In genomic region chr1:177494913-177495542, GRCm38 (mm10) we compare ENCODE assay signal across 11 mouse cellular contexts. TPM values are rescaled to one million over a fixed set of nuclear protein-coding genes. Genes with fewer than 3 reads are reported as not detected.
DNase-seq lines count a peak whose midpoint lies in the region; ATAC-seq and TF ChIP-seq lines count a peak whose summit lies in the region.
"Had no signal": no experiment of that assay in that cellular context is flagged by ENCODE, and none has a peak within 500 bp of the region (broad histone marks: within the 10 kb centered on the region; RNA-seq: fewer than 3 reads in every experiment).

No protein-coding gene starts in this region.

- 0 out of 2 replicates have a peak, but pooled peaks cover 6% of the 10 kb centered on the region for H3K4me1 ChIP-seq in hindbrain, embryonic 14.5 days (replicated peaks; ENCODE audit: control insufficient read depth, insufficient read depth, low read length)
- peaks cover 10% of the 10 kb centered on the region; the same call in 1 of the 2 replicates for H3K4me1 ChIP-seq in hindbrain, embryonic 13.5 days (replicated peaks)
- H3K4me1 ChIP-seq in midbrain, postnatal 0 days (ENCODE audit: insufficient read depth, low read length), result no peaks in the 10 kb centered on the region
- H3K4me1 ChIP-seq in midbrain, embryonic 16.5 days (ENCODE audit: control insufficient read depth, insufficient read depth, low read length), result 0 out of 2 replicates have a peak, but pooled peaks cover 2% of the 10 kb centered on the region
- H3K4me1 ChIP-seq in liver, embryonic 12.5 days, result no peaks in the 10 kb centered on the region
- peaks cover 7% of the 10 kb centered on the region for H3K4me1 ChIP-seq in neural tube, embryonic 15.5 days

- no peaks in the 10 kb centered on the region for H3K9me3 ChIP-seq in hindbrain, embryonic 14.5 days (ENCODE audit: control insufficient read depth, low read length)
- no peaks in the 10 kb centered on the region for H3K9me3 ChIP-seq in hindbrain, embryonic 13.5 days
- H3K9me3 ChIP-seq in midbrain, postnatal 0 days (ENCODE audit: low read length), result no peaks in the 10 kb centered on the region
- H3K9me3 ChIP-seq in midbrain, embryonic 16.5 days (replicated peaks; ENCODE audit: control insufficient read depth, low read length, poor library complexity, severe bottlenecking), result no peaks in the 10 kb centered on the region
- H3K9me3 ChIP-seq in liver, embryonic 12.5 days (replicated peaks), result no peaks in the 10 kb centered on the region
- no peaks in the 10 kb centered on the region for H3K9me3 ChIP-seq in neural tube, embryonic 15.5 days (replicated peaks)
- H3K9me3 ChIP-seq: heart, embryonic 12.5 days had no signal

- no peak overlapping the region for H3K4me3 ChIP-seq in hindbrain, embryonic 14.5 days (replicated peaks; ENCODE audit: low read length)
- H3K4me3 ChIP-seq in hindbrain, embryonic 13.5 days, result no peak overlapping the region
- H3K4me3 ChIP-seq in midbrain, postnatal 0 days (ENCODE audit: low read depth, low read length), result no peak overlapping the region
- no peak overlapping the region for H3K4me3 ChIP-seq in midbrain, embryonic 16.5 days (ENCODE audit: low read depth, low read length)
- H3K4me3 ChIP-seq in liver, embryonic 12.5 days, result no peak overlapping the region
- H3K4me3 ChIP-seq in neural tube, embryonic 15.5 days (replicated peaks), result 0 out of 2 replicates have a peak overlapping the region, but pooled peaks have one; percentile 4
- H3K4me3 ChIP-seq: heart, embryonic 12.5 days had no signal

- no peaks in the 10 kb centered on the region for H3K27me3 ChIP-seq in hindbrain, embryonic 14.5 days (ENCODE audit: control insufficient read depth, insufficient read depth, low read length)
- no peaks in the 10 kb centered on the region for H3K27me3 ChIP-seq in hindbrain, embryonic 13.5 days
- no peaks in the 10 kb centered on the region for H3K27me3 ChIP-seq in midbrain, postnatal 0 days (ENCODE audit: insufficient read depth, low read length)
- no peaks in the 10 kb centered on the region for H3K27me3 ChIP-seq in midbrain, embryonic 16.5 days (ENCODE audit: control insufficient read depth, insufficient read depth, low read depth, low read length)
- H3K27me3 ChIP-seq in liver, embryonic 12.5 days (replicated peaks), result no peaks in the 10 kb centered on the region
- H3K27me3 ChIP-seq in neural tube, embryonic 15.5 days (replicated peaks), result no peaks in the 10 kb centered on the region
- H3K27me3 ChIP-seq: heart, embryonic 12.5 days had no signal

- H3K27ac ChIP-seq in hindbrain, embryonic 14.5 days, result no peak overlapping the region
- H3K27ac ChIP-seq in hindbrain, embryonic 13.5 days, result no peak overlapping the region
- no peak overlapping the region for H3K27ac ChIP-seq in midbrain, postnatal 0 days (ENCODE audit: low read depth, low read length)
- no peak overlapping the region for H3K27ac ChIP-seq in midbrain, embryonic 16.5 days (ENCODE audit: low read length)
- H3K27ac ChIP-seq in liver, embryonic 12.5 days, result no peak overlapping the region
- H3K27ac ChIP-seq in neural tube, embryonic 15.5 days (replicated peaks), result no peak overlapping the region

- ATAC-seq in hindbrain, embryonic 14.5 days (ENCODE audit: low FRiP score), result no peak
- no peak for ATAC-seq in hindbrain, embryonic 13.5 days (ENCODE audit: low FRiP score)
- no peak for ATAC-seq in midbrain, postnatal 0 days (ENCODE audit: low FRiP score)
- no peak for ATAC-seq in midbrain, embryonic 16.5 days
- no peak for ATAC-seq in liver, embryonic 12.5 days
- no peak for ATAC-seq in neural tube, embryonic 15.5 days (ENCODE audit: low FRiP score)

- TF ChIP-seq CTCF in midbrain, postnatal 0 days (IDR thresholded peaks at IDR 0.05), result no peak

- peak; percentile 34 for DNase-seq in hindbrain, embryonic 14.5 days (ENCODE audit: low spot score)
- peak; percentile 44 for DNase-seq in midbrain, postnatal 0 days (ENCODE audit: low spot score)
- DNase-seq in gastrocnemius, postnatal 25 days, result no peak
- DNase-seq in adrenal gland, postnatal 4 days (ENCODE audit: low spot score in 2 of 2), result no peak
- DNase-seq: kidney, postnatal 36 days; thymus, adult 2 months had no signal

- H3K4me2 ChIP-seq in hindbrain, embryonic 14.5 days (replicated peaks), result no peak overlapping the region
- H3K4me2 ChIP-seq in hindbrain, embryonic 13.5 days, result no peak overlapping the region
- no peak overlapping the region for H3K4me2 ChIP-seq in midbrain, postnatal 0 days (ENCODE audit: low read depth, low read length, poor library complexity, severe bottlenecking)
- no peak overlapping the region for H3K4me2 ChIP-seq in midbrain, embryonic 16.5 days (ENCODE audit: low read length)
- peak overlapping the region; percentile 17 for H3K4me2 ChIP-seq in liver, embryonic 12.5 days
- H3K4me2 ChIP-seq in neural tube, embryonic 15.5 days, result peak overlapping the region; percentile 38
- H3K4me2 ChIP-seq: heart, embryonic 12.5 days had no signal

- no peaks in the 10 kb centered on the region for H3K36me3 ChIP-seq in hindbrain, embryonic 14.5 days (replicated peaks; ENCODE audit: control insufficient read depth, insufficient read depth)
- H3K36me3 ChIP-seq in hindbrain, embryonic 13.5 days, result no peaks in the 10 kb centered on the region
- no peaks in the 10 kb centered on the region for H3K36me3 ChIP-seq in midbrain, postnatal 0 days (ENCODE audit: insufficient read depth, low read length)
- no peaks in the 10 kb centered on the region for H3K36me3 ChIP-seq in midbrain, embryonic 16.5 days (ENCODE audit: control insufficient read depth, insufficient read depth, low read length)
- H3K36me3 ChIP-seq in liver, embryonic 12.5 days, result no peaks in the 10 kb centered on the region
- H3K36me3 ChIP-seq in neural tube, embryonic 15.5 days, result no peaks in the 10 kb centered on the region
- H3K36me3 ChIP-seq: heart, embryonic 12.5 days had no signal

- H3K9ac ChIP-seq in hindbrain, embryonic 14.5 days, result no peak overlapping the region
- H3K9ac ChIP-seq in hindbrain, embryonic 13.5 days, result no peak overlapping the region
- H3K9ac ChIP-seq in midbrain, postnatal 0 days (replicated peaks; ENCODE audit: low read length, poor library complexity, severe bottlenecking), result no peak overlapping the region
- no peak overlapping the region for H3K9ac ChIP-seq in midbrain, embryonic 16.5 days (ENCODE audit: low read depth, low read length)
- no peak overlapping the region for H3K9ac ChIP-seq in liver, embryonic 12.5 days
- H3K9ac ChIP-seq in neural tube, embryonic 15.5 days (replicated peaks), result no peak overlapping the region
- H3K9ac ChIP-seq: heart, embryonic 12.5 days had no signal

- 50% methylated on average over 9 of the region's 9 CpGs for WGBS in hindbrain, embryonic 14.5 days
- 50% methylated on average over 9 of the region's 9 CpGs for WGBS in hindbrain, embryonic 13.5 days
- WGBS in midbrain, postnatal 0 days, result 58% methylated on average over 9 of the region's 9 CpGs
- 58% methylated on average over 9 of the region's 9 CpGs for WGBS in midbrain, embryonic 16.5 days
- WGBS in liver, embryonic 12.5 days (ENCODE audit: insufficient replicate concordance), result 45% methylated on average over 9 of the region's 9 CpGs
- 16% methylated on average over 9 of the region's 9 CpGs for WGBS in neural tube, embryonic 15.5 days

RNA-seq across cellular contexts. Expression of gene Zbtb18, which starts 52.9 kb away (rescaled TPM):
- 8.2 and 9.0 TPM in 2 replicates for polyA plus RNA-seq in hindbrain, embryonic 14.5 days (2014; fragmentation: Nextera tagmentation; extraction: Ambion mirVana)
- 11.5 and 14.2 TPM in 2 replicates for polyA plus RNA-seq in hindbrain, embryonic 13.5 days (2015; fragmentation: Nextera tagmentation; extraction: Ambion mirVana)
- 24.7 and 56.7 TPM in 2 replicates for total RNA-seq in midbrain, postnatal 0 days (2014; rRNA removed)
- 3.5 and 3.6 TPM in 2 replicates for polyA plus RNA-seq in midbrain, postnatal 0 days (2015; fragmentation: Nextera tagmentation; extraction: Ambion mirVana)
- polyA plus RNA-seq in midbrain, embryonic 16.5 days (2015; fragmentation: Nextera tagmentation; extraction: Ambion mirVana), result 3.6 and 4.4 TPM in 2 replicates
- polyA plus RNA-seq in liver, embryonic 12.5 days (2016; fragmentation: Nextera tagmentation; extraction: Ambion mirVana), result 0.49 TPM in 2 replicates
- 3.8 and 4.3 TPM in 2 replicates for polyA plus RNA-seq in neural tube, embryonic 15.5 days (2015; fragmentation: Nextera tagmentation; extraction: Ambion mirVana)
- 10 to 100 TPM; 75.6 to 95.6 TPM for total RNA-seq in gastrocnemius, postnatal 25 days (2021)
- total RNA-seq in adrenal gland, postnatal 4 days (2021), result 10 to 100 TPM; 32.3 to 36.5 TPM

Comparison
In these comparisons a context has a peak if more than half of its experiments do, and no peak if none do; other contexts are left out.
1. DNase-seq: peak in hindbrain, embryonic 14.5 days (single experiment) and midbrain, postnatal 0 days (single experiment); none in gastrocnemius, postnatal 25 days (single experiment) and adrenal gland, postnatal 4 days (0 of 2).
2. H3K4me2 ChIP-seq: peak in liver, embryonic 12.5 days (single experiment) and neural tube, embryonic 15.5 days (single experiment); none in hindbrain, embryonic 14.5 days (single experiment), hindbrain, embryonic 13.5 days (single experiment), midbrain, postnatal 0 days (single experiment) and midbrain, embryonic 16.5 days (single experiment).